Mouse (Mus musculus) liver, adult 2 months (tissue): ENCODE data around the gene Clcn2. TPM values are rescaled to one million over a fixed set of nuclear protein-coding genes. Genes with fewer than 3 reads are reported as not detected.

Experiments
- DNase-seq: peaks from one replicate; pipeline ENCODE4 v3.0.0-alpha.2; 2011; ENCODE audit warnings: low read depth, low spot score; ENCODE audit errors: extremely low read depth
- H3K27ac ChIP-seq: fragments of 200-500 bp; replicated peaks from 2 replicates; pipeline ENCODE4 v1.5.1; 2012; ENCODE audit warnings: low read depth, mild to moderate bottlenecking, control low read depth, inconsistent platforms, low read length; ENCODE audit not compliant: insufficient read depth
- H3K27me3 ChIP-seq: fragments of 200-500 bp; 2 replicates; pipeline ENCODE4 v1.6.1; 2012; ENCODE audit warnings: mild to moderate bottlenecking, moderate library complexity, low read length, inconsistent platforms; ENCODE audit not compliant: control insufficient read depth, insufficient read depth
- H3K36me3 ChIP-seq: fragments of 200-500 bp; 2 replicates; pipeline ENCODE4 v1.6.1; 2012; ENCODE audit warnings: low read length, inconsistent platforms; ENCODE audit not compliant: control insufficient read depth, insufficient read depth
- H3K4me1 ChIP-seq: fragments of 200-500 bp; 2 replicates; pipeline ENCODE4 v1.6.1; 2011; ENCODE audit warnings: low read length; ENCODE audit not compliant: control insufficient read depth, insufficient read depth
- H3K4me3 ChIP-seq: fragments of 200-500 bp; 2 replicates; pipeline ENCODE4 v1.5.1; 2011; ENCODE audit warnings: low read depth, mild to moderate bottlenecking, control low read depth, low read length, moderate library complexity; ENCODE audit not compliant: insufficient read depth
- H3K79me2 ChIP-seq: fragments of 200-500 bp; 2 replicates; pipeline ENCODE4 v1.6.1; 2012; ENCODE audit warnings: inconsistent platforms, mild to moderate bottlenecking, low read length, moderate library complexity; ENCODE audit not compliant: control insufficient read depth, insufficient read depth
- H3K9ac ChIP-seq: fragments of 200-500 bp; 2 replicates; pipeline ENCODE4 v1.6.1; 2012; ENCODE audit warnings: low read depth, mild to moderate bottlenecking, control low read depth, inconsistent platforms, low read length
- CTCF ChIP-seq: fragments of 200-500 bp; IDR thresholded peaks from 2 replicates; pipeline ENCODE4 v1.5.1; 2011; ENCODE audit warnings: low read depth, low read length, control low read depth
- POLR2A ChIP-seq: fragments of 200-500 bp; IDR thresholded peaks from 2 replicates; pipeline ENCODE4 v1.6.1; 2011; ENCODE audit warnings: low read length, control low read depth; ENCODE audit not compliant: insufficient read depth; ENCODE audit errors: extremely low read depth
- WGBS: fragments of 180-500 bp; shearing (Covaris S2); methylation state at CpG from one replicate; pipeline ENCODE4 v1.1.7; 2018; 5-methylcytosine and 5-hydroxymethylcytosine counted together
- polyA plus RNA-seq: library from polyadenylated mRNA; depleted of rRNA; stranded (reverse); fragments of >200 nt; gene quantifications from 2 replicates; pipeline ENCODE4 v1.2.3, GENCODE M21; 2012; rRNA removed
- total RNA-seq: library from RNA; depleted of rRNA; stranded (reverse); fragments of >200 nt; gene quantifications from 2 replicates; pipeline ENCODE4 v1.2.3, GENCODE M21; 2014; rRNA removed

Clcn2 gene
- total RNA-seq (29.6 and 30.6 TPM in 2 replicates), polyA plus RNA-seq (58.6 and 64.0 TPM in 2 replicates)

- Histone ChIP-seq H3K36me3 (peaks cover 4% of the 10 kb centered on the region; the same call in 1 of the 2 replicates), H3K4me3 (peak within 1 kb of the TSS; percentile 85), H3K4me1 (peaks cover 7% of the 10 kb centered on the region), H3K9ac (peak within 1 kb of the TSS; percentile 96), H3K27me3 (no peaks in the 10 kb centered on the region), H3K79me2 (no peaks in the 10 kb centered on the region), H3K27ac (peak within 1 kb of the TSS; percentile 99)
- DNase-seq, result peak; percentile 97
- WGBS, result under 1% methylated on average over 62 of the region's 62 CpGs
- TF ChIP-seq POLR2A (peak; percentile 31; the same call in 1 of the 2 replicates), CTCF (peak; percentile 87)
These were observed at the start of gene Clcn2, which contains the start of gene Polr2h for GRCm38 (mm10) chr16:20717181-20717977. Gene Clcn2, minus strand, starts transcription at chr16:20717746. Gene Polr2h, plus strand, starts transcription at chr16:20717665.

- H3K4me1 ChIP-seq, result no peaks in the 10 kb centered on the region
- H3K4me3 ChIP-seq, result no peak overlapping the region
- H3K27me3 ChIP-seq, result no peaks in the 10 kb centered on the region
- no peaks in the 10 kb centered on the region for H3K36me3 ChIP-seq
- H3K27ac ChIP-seq, result no peak overlapping the region
- no peaks in the 10 kb centered on the region for H3K79me2 ChIP-seq
- peak; percentile 10 for DNase-seq
- no peak overlapping the region for H3K9ac ChIP-seq
- TF ChIP-seq CTCF, result peak; percentile 84
- no peak for TF ChIP-seq POLR2A
- WGBS, result 52% methylated on average over 9 of the region's 9 CpGs
These were observed 47.7 kb upstream of the Clcn2 start for GRCm38 (mm10) chr16:20765244-20765643.

- H3K9ac ChIP-seq, result no peak overlapping the region
- no peaks in the 10 kb centered on the region for H3K36me3 ChIP-seq
- no peaks in the 10 kb centered on the region for H3K27me3 ChIP-seq
- H3K27ac ChIP-seq, result no peak overlapping the region
- no peaks in the 10 kb centered on the region for H3K79me2 ChIP-seq
- H3K4me3 ChIP-seq, result no peak overlapping the region
- H3K4me1 ChIP-seq, result 0 out of 2 replicates have a peak, but pooled peaks cover 2% of the 10 kb centered on the region
- WGBS, result 6% methylated on average over 3 of the region's 3 CpGs
- DNase-seq, result peak; percentile 34
- TF ChIP-seq CTCF, result no peak
- TF ChIP-seq POLR2A, result no peak
These were observed 44.1 kb upstream of the Clcn2 start for GRCm38 (mm10) chr16:20761681-20762080.

GRCm38 (mm10) chr16:20757385-20757784, 39.8 kb upstream of the Clcn2 start:
- Histone ChIP-seq H3K4me3 (no peak overlapping the region), H3K27me3 (no peaks in the 10 kb centered on the region), H3K4me1 (0 out of 2 replicates have a peak, but pooled peaks cover 2% of the 10 kb centered on the region), H3K27ac (no peak overlapping the region), H3K79me2 (no peaks in the 10 kb centered on the region), H3K9ac (no peak overlapping the region), H3K36me3 (no peaks in the 10 kb centered on the region)
- TF ChIP-seq POLR2A, result no peak
- no peak for TF ChIP-seq CTCF
- no peak for DNase-seq
- WGBS, result 91% methylated on average over 1 of the region's 1 CpGs

- H3K36me3 ChIP-seq, result no peaks in the 10 kb centered on the region
- WGBS, result 17% methylated on average over 5 of the region's 5 CpGs
- H3K27ac ChIP-seq, result no peak overlapping the region
- 0 out of 2 replicates have a peak, but pooled peaks cover 2% of the 10 kb centered on the region for H3K4me1 ChIP-seq
- no peak overlapping the region for H3K4me3 ChIP-seq
- no peaks in the 10 kb centered on the region for H3K27me3 ChIP-seq
- no peak for TF ChIP-seq POLR2A
- no peak for TF ChIP-seq CTCF
- H3K79me2 ChIP-seq, result no peaks in the 10 kb centered on the region
- peak; percentile 97 for DNase-seq
- no peak overlapping the region for H3K9ac ChIP-seq
These were observed 38.5 kb upstream of the Clcn2 start for GRCm38 (mm10) chr16:20756052-20756451.

GRCm38 (mm10) chr16:20750518-20750917, 33.0 kb upstream of the Clcn2 start:
- Histone ChIP-seq H3K4me3 (no peak overlapping the region), H3K27me3 (no peaks in the 10 kb centered on the region), H3K4me1 (no peaks in the 10 kb centered on the region), H3K36me3 (no peaks in the 10 kb centered on the region), H3K79me2 (no peaks in the 10 kb centered on the region), H3K9ac (no peak overlapping the region), H3K27ac (no peak overlapping the region)
- no peak for TF ChIP-seq POLR2A
- no peak for TF ChIP-seq CTCF
- 63% methylated on average over 8 of the region's 8 CpGs for WGBS
- DNase-seq, result no peak
